Mouse (Mus musculus): ENCODE measurements at regions not wholly inside any gene's neighbourhood (a gene's known extent, or its start where the extent isn't known, plus 50 kb on each side); places are given as distances from the start of the nearest gene placed in this dataset.

DNA sequence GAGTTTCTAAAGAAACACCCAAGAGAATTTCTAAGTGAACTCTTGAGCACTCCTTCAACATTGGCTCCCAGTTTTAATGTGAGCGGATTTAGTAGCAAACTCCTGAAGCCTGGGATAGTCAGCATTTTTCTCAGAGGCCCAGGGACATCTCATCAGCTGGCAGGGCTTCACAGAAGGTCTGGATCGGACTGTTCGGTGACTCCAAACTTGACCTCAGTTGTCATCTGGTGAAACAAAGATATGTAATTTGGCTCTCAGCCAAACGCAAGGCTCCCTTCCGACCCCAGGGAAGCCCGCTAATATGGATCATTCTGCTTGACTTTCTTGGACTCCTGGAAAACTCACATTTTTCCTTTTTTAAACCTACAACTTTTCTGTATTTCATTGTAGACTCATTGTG is 76.0 kb upstream of the Kcnk2 start:
- TF ChIP-seq CTCF (IDR thresholded peaks at IDR 0.05; ENCODE audit: control insufficient read depth, insufficient read depth, insufficient read length) = no peak
- no peak for TF ChIP-seq MAX (IDR thresholded peaks at IDR 0.05)
- TF ChIP-seq CEBPB (IDR thresholded peaks at IDR 0.05; ENCODE audit: low read depth) = no peak
- no peak for TF ChIP-seq USF1 (IDR thresholded peaks at IDR 0.05; ENCODE audit: low read depth)
- no peak for TF ChIP-seq FOSL1 (IDR thresholded peaks at IDR 0.05; ENCODE audit: insufficient read depth, low read length, poor library complexity, severe bottlenecking)
- no peak for TF ChIP-seq MYOG (IDR thresholded peaks at IDR 0.05; ENCODE audit: control insufficient read depth, extremely low read depth, insufficient read length)
- no peak for TF ChIP-seq MYOD1 (IDR thresholded peaks at IDR 0.05; ENCODE audit: control insufficient read depth, insufficient read length, low read depth)

Measured in C2C12 (cell line).